Mouse (Mus musculus) spleen, adult 18-20 months (tissue): Measurements from ENCODE around the gene Gtf2h3.
"Not testable (repeated sequence)": the region's sequence is repeated elsewhere in the genome, so short reads cannot be mapped to it uniquely, and the experiment has no call there.

ENCODE experiments used
- DNase-seq, 2 experiments: peaks; one replicate each; pipeline ENCODE4 v3.0.0; 2022; ENCODE audit warnings: mixed read lengths in 2 of 2

The Gtf2h3 gene

DNA sequence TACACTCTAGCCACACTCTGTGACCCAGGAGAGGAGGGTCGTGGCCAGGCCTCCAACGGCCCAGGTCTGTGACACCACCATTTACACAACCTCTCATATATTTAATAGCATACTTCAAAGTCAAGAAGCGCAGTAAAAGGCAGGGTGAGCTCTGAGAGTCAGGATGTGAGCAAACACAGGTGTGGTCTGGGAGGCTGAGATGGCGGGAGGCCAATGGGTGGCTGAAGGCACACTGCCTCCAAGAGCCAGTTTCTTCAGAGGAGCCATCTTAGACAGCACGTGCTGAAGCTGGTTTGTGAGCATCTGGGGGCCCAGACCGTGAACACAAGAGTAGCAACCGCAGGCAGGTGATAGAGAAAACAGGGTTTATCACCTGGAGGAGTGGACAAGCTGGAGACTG is 3.5 kb upstream of the Gtf2h3 start:
- no peak for DNase-seq

DNA sequence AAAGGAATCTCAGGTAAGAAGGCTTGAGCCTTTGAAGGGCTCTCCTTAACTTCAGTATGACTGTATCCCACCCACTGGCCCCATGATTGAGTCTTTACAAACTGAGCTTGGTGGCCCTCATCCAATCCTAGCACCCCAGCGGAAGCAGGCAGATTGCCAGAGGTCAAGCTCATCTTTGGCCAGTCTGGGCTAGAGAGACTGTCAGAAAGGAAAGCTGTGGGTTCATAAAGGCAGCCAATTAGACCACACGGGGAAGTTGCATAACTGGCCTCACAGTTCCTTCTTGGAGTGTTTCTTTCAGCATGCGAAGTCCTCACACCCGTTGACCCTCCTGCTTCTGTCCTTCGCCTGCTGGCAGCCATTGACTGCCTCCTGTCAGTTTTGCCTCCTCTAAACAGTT is 3.6 kb downstream of the Gtf2h3 start:
- no peak for DNase-seq

DNA sequence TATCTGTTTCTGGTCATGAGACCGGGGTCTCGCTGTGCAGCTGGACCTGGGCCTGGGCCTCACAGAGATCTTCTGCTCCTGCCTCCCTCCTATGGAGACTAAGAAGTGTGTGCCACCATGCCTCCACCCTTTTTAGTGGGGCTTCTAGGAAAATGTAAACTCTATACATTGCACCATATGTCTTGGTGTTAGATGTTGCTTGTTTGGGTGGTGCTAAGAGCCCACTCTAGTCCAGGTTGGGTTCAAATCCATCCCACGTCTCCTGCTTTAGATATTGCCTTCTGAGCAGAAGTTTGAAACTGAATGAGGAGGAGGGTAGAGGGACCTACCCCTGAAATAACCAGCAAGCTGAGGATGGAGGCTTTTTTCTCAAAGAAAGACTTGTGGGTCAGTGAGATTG is 13.8 kb downstream of the Gtf2h3 start:
- no peak for DNase-seq

DNA sequence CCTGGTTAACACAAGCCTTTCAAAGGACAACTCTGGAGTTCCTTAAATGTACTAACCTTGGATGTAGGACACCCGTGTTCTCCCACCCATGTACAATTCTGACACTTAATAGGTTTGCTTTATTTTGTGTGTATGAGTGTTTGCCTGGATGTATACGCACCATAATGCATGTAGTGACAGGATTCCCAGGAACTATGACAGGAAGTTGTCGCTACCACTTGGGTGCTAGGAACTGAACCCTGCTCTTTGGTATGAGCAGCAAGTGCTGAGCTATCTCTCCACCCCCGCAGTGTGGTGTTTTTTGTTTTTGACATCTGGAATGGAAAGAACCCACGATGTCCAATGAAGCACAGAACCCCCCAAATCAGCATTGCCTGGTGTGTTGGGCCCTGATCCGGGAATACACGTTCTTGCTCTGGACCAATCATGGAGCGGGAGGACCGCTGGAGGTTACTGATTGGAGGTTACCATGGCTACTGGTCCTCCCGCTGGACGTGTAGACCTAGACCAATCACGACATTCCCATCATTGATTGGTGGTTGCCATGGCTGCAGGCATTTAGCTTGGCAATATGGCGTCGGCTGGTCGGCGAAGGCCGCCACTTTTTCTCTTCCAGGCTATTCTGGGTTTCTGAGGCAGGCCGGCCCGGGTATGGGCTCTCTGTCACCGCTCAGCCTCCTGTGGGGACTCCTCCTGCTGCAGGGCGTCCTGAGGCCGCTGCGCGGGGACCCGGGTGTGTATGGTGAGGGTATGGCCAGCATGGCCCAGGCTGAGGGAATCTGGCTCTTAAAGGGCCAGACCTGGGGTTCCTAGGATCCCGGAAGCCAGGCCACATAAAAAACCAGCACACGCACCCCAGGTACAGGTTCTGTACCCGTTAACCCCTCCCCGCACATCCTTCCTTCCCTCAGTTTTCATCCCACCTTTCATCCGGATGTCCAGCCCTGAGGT is 19.6 kb downstream of the Gtf2h3 start:
- peak; percentile 49 to 56 for DNase-seq

DNA sequence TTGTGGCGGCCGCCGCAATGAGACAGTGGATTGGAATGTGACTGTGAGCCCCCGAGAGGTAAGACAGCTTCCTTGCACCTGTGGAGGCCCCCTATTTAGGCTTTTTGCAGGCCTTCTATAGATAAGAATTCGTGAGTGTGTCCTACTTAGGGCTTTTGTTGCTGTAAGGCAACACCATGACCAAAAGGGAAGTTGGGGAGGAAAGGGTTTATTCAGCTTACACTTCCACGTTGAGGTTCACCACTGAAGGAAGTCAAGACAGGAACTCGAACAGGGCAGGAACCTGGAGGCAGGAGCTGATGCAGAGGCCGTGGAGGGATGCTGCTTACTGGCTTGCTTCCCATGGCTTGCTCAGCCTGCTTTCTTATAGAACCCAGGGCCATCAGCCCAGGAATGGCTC is 20.8 kb downstream of the Gtf2h3 start:
- DNase-seq: not testable (repeated sequence)

DNA sequence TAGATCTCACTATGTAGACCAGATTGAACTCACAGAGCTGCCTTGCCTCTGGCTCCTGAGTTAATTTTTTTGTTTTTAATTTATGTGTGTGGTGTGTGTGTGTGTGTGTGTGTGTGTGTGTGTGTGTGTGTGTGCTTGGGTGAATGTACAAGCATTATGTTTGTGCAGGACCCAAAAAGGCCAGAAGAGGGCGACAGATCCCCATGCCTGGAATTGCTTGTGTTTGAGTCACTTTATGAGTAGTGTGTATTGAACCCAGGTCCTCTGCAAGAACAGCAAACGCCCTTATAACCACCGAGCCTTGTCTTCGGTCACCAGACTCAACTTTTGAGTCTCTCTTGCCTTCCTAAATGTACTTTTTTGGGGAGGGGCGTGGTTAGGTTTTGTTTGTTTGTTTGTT is 23.4 kb downstream of the Gtf2h3 start:
- peak in 1 of 2 experiments; percentile 55 for DNase-seq

DNA sequence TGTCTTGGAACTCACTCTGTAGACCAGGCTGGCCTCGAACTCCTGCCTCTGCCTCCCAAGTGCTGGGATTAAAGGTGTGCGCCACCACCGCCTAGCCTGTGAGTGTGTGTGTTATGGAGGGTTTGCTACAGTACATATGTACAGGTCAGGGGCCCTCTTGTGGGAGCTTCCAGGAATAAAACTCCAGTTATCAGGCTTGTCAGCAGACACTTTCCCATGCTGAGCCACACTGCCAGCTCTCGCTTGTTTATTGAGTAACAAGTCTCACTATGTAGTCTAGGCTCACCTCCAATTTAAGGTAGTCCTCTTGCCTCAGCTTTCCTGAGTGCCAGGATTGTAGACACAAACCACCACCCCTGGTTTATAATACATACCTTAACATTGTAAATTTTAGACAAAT is 25.4 kb downstream of the Gtf2h3 start:
- no peak for DNase-seq

DNA sequence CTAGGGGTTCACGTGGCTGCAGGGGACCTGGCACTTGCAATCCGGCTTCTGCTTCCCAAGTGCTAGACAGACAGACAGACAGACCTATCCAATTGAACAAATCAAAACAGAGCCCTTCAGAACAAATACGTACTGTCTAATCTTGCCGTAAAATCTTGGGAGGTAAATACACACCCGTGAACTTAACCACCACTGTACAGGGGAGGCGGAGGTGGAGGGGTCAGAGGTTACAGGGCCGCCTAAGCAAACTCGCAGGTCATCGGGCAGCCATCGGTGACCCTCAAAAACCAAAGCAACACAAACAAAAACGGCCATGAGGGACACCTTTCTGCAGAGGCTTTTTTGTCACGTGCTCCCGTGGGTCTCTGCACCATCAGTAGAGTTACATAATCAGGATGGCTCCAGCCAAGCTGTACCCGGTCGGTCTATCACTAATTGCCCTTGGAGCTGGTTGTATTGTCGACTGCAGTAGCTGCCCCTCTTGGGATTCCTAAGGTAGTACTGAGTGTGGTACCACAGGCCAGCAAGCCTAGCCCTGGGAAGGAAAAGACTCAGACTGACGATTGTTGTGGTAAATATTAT is 26.2 kb downstream of the Gtf2h3 start:
- no peak for DNase-seq

DNA sequence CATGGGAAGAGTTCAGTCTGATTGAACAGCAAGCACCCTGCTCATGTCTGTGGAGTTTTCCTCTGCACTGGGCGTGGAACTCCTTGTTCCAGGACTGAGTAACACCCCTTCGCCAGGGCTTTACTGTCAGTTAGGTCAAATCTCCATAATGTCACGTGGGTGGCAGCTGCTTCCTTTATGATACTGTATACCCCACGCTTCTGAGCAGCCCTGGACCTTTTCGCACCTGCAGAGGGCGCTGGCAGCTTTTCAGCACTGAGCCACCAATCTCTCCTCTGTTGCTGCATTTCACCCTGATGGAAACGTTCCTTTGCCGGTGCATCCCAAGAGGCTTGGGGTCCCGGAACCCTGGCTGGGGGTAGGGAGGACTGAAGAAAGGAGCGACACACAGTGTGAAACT is 32.0 kb downstream of the Gtf2h3 start:
- DNase-seq: no peak

DNA sequence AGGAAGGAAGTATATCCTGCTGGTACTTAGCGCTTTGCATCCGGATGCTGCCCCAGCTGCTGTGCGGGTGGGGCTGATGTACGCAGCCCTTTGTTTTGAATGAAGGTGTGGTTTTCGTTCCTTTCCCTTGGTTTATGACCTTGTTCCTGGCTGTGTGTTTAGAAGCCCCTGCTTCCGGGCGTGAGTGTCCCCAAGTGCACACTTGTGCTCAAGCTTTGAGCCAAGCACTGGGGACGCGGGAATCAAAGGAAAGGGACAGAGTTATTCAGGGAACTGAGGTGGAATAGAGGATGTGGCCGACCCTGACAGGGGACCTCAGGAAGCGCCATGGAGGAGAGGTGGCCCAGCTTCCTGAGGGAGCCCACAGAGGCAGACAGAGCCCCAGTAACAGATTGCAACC is 35.8 kb downstream of the Gtf2h3 start:
- no peak for DNase-seq

DNA sequence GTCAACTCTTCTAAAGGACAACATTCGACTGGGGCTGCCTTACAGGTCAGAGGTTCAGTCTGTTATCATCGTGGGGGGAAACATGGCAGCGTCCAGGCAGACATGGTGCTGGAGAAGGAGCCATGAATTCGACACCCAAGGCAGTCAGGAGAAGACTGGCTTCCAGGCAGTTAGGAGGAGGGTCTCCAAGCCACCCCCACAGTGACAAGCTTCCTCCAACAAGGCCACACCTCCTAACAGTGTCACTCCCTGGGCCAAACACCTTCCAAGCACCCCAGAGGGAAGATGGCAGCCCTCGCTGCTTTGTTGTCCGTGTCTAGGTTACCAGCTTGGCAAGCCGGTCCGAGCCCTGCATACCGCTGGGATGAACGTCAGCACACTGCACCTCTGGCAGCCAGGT is 39.8 kb downstream of the Gtf2h3 start:
- DNase-seq: no peak

DNA sequence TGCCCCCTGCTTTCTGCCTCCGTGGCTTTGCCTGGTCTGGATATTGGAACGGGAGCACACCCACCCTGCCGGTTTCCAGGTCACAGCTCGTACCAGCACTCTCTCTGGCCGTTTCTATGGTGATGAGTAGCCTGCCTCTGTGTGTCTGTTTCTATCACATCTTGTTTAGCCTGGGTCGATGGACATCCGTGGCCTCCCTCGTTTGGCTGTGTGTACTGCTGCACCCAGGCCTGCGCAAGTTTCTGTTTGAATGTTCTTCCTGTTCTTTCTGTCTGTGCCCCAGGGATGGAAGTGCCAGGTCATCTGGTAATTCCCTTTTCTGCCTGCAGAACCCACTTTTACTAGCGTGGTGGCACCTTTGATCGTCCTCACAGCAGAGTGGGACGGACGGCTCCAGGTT is 42.4 kb downstream of the Gtf2h3 start:
- no peak for DNase-seq

DNA sequence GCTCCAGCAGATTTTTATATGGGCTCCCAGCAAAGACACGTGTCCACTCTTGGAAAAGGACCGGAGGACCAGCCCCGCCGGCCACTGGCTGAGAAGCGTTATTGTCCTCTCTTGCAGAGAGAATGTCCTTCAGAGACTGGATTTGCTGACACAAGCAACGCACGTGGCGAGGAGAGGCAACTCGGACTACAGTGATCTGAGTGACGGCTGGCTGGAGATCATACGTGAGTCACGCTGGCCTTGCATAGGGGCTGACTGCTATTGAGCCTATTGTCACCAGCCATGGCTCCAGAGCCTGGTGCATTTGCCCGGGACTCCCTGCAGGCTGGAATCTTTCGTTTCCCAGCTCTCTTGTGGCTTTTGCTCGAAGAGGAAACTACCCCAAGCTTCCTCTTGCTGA is 44.0 kb downstream of the Gtf2h3 start:
- DNase-seq: no peak

DNA sequence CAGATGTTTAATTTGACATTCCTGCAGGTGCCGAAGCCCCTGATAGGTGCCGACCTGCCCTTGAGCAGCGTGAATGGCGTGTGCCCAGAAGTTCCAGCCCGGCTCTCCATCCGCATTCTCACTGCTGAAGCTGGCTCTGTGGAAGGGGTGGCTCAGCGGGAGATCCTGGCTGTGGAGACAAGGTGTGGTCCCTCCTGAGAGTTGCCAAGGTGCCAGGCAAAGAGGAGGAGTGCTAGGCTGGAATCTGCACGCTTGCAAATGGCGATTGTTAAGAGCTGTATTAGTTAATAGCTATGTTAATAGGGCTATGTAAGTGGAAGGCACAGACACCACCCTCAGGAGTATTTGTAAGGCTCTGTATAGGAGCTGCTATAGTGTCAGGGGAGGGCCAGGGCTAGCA is 45.4 kb downstream of the Gtf2h3 start:
- DNase-seq: no peak

DNA sequence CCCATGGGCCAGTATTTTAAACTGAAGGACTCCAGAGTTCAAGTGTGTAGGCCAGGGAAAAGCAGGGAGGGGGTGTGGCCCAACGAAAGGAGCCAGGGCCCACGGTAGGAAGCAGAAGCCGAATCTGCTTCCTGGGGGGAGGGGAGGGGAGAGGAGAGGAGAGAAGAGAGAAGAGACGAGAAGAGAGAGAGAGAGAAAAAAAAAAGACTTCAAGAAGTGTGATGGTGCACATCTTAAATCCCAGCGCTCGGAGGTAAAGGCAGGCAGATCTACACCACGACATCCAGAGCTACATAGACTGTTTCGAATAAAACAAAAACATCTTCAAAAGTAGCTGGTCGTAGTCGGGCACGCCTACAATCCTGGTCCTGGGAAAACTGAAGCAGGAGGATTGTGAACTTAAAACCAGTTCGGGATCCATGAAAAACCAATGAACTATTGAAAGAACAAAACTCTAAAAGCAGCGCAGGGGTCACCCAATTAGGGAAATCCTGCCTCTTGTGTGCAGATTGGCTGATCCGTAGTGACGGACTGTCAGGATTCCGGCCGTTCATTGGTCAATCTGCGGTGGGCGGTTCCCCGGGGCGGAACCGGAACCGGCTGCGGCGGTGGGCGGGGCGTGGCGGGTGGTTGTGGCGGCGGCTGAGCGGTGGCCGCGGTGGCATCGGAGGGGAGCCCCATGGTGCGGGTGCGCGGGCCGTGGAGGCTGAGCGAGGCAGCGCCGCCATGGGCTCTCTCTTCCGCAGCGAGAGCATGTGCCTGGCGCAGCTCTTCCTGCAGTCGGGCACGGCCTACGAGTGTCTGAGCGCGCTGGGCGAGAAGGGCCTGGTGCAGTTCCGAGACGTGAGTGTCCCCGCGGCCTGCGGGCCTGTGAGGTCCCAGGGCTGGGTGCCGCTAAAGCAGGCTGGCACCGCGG is 49.8 kb downstream of the Gtf2h3 start, which contains the start of gene Atp6v0a2:
Atp6v0a2 (plus strand) TSS at position 129 of the 916 bp plus-strand sequence.
- peak; percentile 89 to 96 for DNase-seq

DNA sequence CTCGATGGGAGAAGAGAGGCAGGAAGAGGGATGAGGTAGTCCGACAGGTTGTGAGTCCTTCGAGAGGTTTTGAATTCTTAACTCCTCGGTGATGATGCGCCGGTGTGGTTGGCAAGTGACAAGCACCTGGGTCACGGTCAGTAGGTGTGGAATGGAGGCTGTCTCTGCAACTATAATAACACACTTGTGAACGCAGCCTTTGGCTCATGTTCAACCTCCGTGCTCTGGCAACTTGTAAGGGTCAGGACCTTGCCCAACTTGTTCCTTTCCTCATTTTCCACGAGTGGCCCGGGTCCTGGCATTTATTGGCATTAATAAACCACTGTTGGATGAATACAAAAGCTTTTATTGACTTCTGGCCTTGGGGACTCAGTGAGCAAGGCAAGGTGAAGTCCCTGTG is 50.7 kb downstream of the Gtf2h3 start:
- no peak for DNase-seq

DNA sequence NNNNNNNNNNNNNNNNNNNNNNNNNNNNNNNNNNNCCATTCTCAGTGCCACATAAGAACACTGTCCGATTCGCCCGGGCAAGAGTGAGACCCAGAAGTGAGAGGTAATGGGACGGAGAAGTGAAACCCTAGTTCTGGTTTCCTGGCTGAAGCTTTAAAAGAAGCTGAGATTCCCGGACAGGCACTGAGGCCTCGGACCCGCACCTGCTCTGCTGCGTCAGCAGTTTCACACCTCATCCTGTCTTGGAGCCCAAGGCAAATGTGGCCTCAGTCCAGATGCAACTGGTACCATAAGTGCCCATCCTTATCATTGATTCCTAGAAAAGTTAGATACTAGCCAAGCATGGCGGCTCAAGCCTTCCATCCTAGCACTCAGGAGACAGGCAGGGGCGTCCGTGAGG is 52.7 kb downstream of the Gtf2h3 start:
- DNase-seq: no peak

DNA sequence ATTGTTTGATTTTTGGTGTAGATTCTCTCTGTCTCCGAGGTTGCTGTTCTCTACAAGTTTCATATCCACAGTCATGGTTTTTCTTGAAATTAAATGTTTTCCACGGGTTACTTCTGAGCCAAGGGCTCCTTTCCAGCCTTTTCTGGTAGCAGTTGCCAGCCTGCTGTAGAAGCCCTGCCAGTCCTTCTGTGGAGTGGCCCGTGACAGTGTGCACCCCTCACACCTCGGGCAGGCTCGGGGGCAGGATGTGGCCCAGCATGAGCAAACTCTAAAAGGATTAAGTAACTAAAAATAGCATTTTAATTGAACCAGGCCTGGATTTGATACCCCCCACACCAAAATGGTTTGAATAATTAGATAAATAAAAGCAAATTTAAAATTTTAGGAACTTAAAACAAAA is 53.5 kb downstream of the Gtf2h3 start:
- no peak for DNase-seq

DNA sequence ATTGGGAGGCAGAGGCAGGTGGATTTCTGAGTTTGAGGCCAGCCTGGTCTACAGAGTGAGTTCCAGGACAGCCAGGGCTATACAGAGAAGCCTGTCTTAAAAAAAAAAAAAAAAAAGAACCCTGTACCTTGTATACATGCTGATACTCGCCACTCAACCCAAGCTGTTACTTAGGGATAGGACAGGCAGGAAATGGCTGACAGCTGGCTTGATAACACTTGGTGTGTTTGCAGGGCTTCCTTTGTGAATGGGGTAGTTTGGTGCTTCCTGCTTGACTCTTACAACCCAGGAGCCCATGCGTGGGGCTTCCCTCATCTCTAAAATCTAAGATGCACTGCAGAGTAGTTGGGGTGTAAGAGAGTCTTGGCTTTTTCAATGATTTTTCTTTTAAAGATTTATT is 54.5 kb downstream of the Gtf2h3 start:
- DNase-seq: no peak

DNA sequence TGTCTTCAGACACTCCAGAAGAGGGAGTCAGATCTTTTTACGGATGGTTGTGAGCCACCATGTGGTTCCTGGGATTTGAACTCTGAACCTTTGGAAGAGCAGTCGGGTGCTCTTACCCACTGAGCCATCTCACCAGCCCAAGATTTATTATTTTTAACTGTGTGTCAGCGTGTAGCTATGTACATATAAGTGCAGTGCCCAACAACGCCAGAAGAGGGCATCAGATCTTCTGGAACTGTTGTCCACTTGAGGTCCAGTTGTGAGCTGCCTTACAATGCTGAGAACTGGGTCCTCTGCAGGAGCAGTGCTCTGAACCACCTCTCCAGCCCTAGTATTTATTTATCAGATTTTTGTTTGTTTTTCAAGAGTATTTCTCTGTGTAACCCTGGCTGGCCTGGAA is 56.1 kb downstream of the Gtf2h3 start:
- not testable (repeated sequence) for DNase-seq

DNA sequence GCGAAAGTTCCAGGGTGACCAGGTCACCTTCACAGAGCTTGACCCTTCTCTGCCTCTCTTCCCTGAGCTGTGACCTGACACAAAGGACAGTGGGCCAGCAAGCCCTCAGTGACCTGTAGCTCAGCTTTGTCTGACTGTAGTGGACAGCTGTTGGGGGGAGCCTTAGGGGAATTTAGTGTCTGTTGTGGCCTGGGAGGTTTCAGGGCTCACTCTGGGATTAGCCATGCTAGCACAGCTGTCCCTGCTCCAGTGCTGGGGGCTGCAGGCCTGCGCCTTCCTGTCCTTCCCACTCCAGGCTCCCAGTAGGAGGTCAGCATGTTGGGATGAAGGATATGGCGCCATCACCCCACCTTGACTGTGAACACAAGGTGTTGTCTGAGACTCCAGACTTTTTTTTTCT is 57.2 kb downstream of the Gtf2h3 start:
- DNase-seq: no peak

DNA sequence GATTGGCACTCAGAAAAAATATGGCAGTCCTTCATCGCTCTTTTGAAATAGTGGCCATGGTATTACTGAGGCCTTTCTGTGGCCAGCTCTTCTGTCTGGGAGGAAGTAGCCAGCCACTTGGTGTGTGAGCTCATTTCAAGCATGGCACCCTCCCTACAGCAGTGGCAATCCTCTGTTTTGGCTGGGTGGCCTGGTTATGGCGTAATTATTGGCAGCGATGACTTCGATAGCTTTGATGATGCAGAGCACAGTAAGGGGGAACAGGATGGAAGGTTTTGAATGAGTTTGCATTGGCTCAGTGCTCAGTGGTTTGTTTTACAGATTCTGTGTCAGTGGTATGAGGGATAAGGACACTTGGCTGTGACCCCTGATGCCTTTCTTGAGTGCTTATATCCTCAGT is 57.8 kb downstream of the Gtf2h3 start:
- no peak for DNase-seq

DNA sequence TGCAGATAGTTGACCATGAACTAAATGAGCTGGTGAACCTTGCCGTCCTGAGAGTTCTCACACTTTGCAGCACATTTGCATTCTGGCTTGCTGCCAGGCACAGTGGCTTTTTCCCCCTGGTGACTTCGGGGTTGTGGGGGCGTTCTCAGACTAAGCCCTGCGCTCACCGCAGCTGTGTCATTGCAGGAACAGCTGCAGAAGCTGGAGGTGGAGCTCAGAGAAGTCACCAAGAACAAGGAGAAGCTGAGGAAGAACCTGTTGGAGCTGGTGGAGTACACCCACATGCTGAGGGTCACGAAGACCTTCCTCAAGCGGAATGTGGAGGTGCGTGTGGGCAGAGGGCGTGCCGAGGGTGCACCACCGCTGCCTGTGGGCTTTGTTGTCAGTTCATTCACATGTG is 58.4 kb downstream of the Gtf2h3 start:
- peak; percentile 47 for DNase-seq
